Mouse (Mus musculus) layer of hippocampus, adult 18-20 months (tissue): Measurements from ENCODE around the gene Pibf1. TPM values are rescaled to one million over a fixed set of nuclear protein-coding genes. Genes with fewer than 3 reads are reported as not detected.

Source experiments
- total RNA-seq, 2 experiments: library from RNA; stranded (reverse); gene quantifications; 2 replicates each; pipeline ENCODE4 v1.2.3; 2021

Gene Pibf1
- total RNA-seq, 2 experiments from 2014 or later = 13.1 to 14.6 TPM

Other genes starting within 250 kb of the Pibf1 start
- 1 to 10 TPM; 1.3 to 2.7 TPM for gene Rpl36a-ps1, start 105.1 kb upstream of the Pibf1 start, total RNA-seq
- 10 to 100 TPM; 66.3 to 67.4 TPM for gene Mzt1, start 53.3 kb upstream of the Pibf1 start, total RNA-seq
- 1 to 10 TPM; 1.5 to 1.6 TPM for gene Bora, start 53.2 kb upstream of the Pibf1 start, total RNA-seq
- 10 to 100 TPM; 14.6 to 20.8 TPM for gene Dis3, start 346 bp downstream of the Pibf1 start, total RNA-seq
- gene Klf5, start 199.3 kb downstream of the Pibf1 start, total RNA-seq = 1 to 10 TPM; 7.3 to 7.6 TPM